Mouse (Mus musculus): ENCODE measurements around the gene Kantr.
"Not testable (repeated sequence)": the region's sequence is repeated elsewhere in the genome, so short reads cannot be mapped to it uniquely, and the experiment has no call there.

Gene Kantr

DNA sequence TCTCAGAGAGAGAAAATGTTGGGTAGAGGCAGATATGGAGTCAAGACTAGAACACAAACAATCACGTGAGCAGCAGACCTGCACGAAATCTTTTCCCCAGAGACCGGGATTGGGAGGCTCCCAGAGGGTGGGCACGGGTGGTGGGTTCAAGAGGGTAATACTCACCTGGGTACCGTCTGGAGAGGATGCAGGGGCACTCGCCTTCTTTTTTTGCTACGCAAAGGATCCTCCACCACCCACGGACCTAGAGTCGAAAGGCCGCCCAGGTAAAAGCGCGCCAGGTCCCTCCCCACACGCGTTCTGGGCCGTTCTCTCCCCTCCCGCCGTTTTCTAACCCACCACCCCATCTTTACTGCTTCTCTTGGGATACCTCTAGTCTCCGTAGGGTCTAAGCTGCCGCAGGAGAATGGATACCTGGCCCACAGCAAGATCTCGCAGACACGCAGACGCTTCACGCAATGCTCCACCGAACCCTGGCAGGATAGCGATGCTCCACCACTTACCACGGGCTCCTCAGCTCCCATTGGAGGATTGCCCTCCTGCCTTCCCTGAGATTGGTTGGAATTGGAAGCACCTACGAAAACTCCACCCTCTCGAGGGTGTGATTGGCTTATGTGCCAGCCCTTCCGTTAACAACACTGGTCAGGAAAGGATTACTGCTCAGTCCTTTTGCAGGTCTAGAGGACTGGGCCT lies at the start of gene Kantr:
Kantr (minus strand) TSS at position 500 of the 693 bp plus-strand sequence.
- peak; percentile 74 for DNase-seq

DNA sequence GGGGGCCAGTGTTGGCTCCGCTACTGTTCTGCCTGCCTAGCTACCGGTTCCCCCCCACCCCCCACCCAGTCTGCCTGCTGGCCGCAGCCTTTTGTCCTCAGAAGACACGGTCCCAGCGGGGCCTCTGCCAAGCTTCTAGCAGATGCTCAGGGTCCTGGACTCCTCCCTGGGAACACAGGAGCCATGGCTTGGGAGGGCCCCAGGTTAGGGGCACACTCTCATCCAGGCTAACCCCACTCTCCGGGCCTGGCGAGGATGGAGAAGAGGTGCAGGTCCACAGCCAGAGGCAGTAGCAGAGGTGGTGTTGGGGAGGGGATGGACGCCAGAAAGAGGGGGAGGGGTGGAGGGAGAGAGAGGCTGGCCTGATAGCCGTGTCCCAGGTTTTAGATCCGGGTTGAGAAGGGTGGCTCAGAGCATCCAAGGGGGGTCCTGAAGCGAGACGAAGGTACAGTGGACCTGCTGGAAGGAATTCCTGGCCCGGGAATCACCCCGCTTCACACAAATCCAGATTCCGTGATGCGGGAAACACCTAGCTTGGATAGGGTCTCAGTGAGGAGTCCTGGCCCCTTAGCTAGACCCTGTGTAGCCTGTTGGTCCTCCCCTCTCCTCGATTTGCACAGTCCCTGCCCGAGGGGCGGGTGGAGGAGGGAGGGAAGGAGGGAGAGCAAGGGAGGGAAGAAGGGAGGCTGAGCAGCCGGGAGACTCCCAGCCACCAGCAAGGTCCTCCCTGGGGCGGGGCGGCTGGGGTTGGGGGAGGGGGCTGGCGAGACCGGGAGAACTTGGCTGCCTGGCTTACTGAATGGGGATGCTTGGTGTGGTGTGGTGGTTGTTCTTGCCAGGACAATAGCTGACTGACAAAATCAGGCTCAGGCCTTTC lies 41.3 kb upstream of the Kantr start, which contains the start of gene Gpr173:
Gpr173 (minus strand) TSS at position 308 of the 877 bp plus-strand sequence.
- peak; percentile 58 for DNase-seq

DNA sequence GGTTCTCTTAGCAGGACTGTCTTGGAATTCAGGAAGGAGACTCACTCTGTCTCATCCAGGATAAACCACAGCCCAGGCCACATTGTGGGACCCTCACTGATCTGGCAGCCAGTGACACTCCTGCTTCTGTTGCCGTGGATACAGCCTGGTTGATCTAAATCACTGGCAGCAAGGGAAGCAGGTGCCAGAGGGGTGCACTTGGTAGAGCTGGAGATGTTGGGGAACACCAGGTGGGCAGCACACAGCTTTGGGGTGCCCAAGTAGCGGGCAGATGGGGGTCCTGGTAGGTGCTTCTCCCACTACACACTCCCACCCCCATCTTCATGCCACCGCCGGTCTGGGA lies 40.7 kb upstream of the Kantr start:
- peak; percentile 44 for DNase-seq

DNA sequence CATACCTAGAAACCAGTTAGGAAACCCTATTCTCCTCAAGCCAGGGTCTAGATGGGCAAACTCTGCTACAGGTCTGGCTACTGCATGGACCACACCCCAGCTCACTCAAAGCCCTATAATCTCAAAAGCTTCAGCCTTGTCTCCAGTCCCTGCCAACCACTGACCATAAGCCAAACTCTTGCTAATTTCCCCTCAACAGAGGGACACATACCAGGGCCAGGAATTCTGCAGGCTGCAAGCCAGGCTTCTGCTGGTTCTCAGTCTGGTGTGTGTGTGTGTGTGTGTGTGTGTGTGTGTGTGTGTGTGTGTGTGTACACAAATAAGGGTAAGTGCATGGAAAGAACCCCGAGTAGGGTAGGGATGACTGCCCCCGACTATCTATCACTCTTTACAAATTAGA lies 39.1 kb upstream of the Kantr start:
- peak; percentile 69 for DNase-seq

DNA sequence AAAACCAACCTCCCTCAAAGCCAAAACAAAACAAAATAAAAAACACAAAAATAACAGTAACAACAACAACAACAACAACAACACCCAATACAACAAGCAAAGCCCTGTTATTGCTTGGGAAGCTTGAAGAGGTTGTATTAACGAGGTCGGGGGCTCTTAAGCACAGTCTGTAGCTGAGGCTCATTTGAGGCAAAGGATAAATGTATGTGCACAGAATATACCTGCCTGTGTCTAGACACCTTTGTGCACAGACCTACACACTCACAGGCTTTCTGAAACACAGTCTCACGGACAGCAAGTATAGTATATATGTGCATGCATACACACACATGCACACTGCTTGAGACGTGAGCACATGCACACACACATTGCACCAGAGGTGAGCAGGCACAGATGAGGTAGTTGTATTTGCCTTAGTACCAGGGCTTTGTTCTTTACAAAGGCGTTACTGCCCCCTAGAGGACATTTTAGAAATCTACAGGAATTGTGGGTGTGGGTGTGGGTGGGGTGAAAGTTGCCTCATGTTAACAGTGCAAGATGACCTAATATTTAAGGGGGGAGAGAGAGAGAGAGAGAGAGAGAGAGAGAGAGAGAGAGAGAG lies 25.4 kb upstream of the Kantr start:
- DNase-seq = peak; percentile 30

DNA sequence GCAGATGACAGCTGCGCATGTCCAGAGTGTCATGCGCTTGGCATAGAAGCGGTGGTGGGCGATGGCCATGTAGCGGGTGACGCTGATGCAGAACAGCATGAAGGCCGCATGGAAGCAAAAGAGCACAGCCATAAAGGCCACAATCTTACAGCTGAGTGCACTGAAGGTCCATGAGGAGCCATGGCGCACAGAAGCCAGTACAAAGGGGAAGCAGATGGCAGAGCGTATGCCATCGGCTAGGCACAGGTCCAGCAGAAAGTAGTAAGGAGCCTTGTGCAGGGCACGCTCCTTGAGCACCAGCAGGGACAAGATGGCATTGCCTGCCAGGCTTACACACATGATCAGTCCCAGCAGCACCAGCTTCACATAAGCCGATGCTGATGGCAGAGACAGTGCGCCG lies 19.7 kb upstream of the Kantr start:
- DNase-seq = peak; percentile 59

DNA sequence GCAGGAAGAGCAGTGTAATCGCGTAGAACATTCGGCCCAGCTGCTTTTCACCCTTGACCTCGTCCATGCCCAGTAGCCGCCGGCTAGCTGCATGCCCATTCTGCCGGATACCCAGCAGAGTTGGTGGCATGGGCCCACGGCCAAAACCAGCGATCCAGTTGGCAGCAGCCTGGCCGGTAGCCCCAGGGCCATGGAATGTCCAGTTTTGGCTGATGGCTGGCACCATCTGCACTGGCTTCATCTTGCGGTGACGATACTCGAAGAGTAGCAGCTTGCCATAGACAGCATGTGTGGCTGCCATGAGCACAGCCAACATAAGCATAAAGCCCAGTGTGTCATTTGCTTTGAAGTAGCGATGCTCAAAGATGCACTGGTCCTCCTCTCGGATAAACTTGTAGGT lies 19.3 kb upstream of the Kantr start:
- DNase-seq = peak; percentile 45

DNA sequence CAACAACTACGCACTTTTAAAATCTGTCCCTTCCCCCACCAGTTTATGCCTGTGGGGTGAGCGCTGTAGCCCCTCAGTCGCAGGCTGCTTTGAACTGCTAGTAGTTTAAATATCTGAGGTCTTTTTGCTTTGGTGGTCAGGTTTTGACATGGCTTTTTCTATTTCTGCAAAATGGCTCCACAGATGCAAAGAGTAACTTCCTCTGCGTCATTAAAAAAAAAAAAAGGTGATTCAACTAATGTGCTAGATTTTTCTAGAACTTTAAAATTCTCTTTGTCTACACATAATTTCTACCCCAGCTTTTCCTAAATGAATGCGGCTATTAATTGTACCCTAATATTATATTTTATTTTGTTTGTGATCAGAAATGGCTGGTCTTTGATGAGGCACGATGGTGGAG lies 15.6 kb upstream of the Kantr start:
- no peak for DNase-seq

DNA sequence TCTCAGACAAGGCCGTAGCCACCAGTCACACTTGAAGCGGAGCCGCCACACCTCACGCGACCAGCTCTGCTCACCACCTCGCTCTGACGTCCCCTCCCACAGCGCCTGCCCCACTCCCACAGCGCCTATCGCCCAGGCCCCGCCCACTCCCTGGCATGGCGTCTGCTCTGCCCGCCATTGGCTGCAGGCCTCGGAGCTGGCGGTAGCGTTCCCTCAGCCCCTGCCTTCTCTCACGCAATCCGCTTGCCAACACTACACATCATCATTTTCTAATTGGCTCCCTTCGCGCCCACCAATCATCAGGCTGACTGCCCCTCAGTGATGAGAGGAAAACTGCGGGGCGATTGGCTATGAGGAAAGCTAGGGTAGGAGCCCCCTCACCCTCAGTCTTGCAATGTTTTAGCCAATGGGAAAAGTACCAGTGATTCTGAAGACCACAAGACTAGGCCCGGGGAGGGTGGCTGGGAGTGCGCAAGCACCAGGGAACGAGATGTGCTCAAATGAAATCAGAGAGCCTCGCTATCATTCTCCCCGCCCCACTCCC lies 15.1 kb upstream of the Kantr start, which contains the start of gene Tspyl2:
Tspyl2 (minus strand) TSS at position 68 of the 544 bp plus-strand sequence.
- peak; percentile 90 for DNase-seq

DNA sequence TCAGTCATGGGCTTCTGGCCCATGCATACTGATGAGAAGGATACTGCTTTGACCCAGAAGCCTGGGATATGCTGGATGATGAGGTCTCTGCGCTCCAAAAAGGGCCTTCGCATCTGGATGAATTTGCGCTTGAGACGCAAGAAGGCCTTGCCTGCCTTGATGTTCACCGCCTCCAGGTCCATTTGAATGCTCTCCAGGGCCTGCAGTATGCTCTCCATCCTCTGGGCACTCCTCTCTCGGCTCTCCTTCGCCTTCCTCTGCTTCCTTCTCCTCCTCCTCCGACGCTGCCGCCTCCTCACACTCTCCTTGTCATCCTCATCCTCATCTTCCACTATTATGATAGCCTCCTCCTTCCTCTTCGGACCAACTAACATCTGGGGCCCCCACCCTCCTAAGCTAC lies 14.2 kb upstream of the Kantr start:
- no peak for DNase-seq

DNA sequence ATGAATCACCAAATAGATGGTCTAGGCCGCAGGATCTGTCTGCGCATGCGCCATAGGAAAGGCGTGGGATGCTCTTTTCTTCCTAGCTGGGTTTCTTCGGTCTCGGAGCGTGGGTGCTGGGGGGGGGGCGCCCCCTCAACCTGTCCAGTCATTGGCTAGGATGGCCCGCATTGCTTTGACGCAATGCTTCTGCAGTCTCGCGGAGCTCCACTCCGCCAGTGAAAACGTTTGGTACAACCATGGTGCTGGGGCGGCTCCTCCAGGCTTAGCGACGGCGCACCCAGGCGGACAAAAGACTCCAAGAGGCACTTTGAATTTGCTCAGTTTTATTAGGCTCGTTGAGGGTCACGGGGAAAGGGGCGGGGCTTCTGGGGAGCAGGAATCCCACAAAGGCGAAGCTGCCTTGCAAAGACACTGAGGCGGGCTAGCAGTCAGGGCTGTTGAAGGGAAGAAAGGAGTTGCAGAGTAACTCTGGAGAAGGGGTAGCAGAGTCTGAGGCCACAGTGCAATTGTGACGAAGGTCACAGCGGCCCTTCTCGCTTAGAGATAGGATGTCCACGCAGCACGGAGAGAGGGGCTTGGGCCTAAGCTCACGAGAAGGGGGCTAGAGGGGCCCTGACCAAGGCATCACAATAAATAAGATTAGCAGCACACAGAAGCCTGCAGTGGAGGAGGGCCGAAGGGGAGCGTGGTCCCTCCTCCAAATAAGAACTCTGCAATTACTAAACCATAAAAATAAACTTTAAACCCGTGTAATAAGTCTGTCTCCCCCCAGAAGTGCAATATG lies 9.4 kb upstream of the Kantr start:
- peak; percentile 82 for DNase-seq

DNA sequence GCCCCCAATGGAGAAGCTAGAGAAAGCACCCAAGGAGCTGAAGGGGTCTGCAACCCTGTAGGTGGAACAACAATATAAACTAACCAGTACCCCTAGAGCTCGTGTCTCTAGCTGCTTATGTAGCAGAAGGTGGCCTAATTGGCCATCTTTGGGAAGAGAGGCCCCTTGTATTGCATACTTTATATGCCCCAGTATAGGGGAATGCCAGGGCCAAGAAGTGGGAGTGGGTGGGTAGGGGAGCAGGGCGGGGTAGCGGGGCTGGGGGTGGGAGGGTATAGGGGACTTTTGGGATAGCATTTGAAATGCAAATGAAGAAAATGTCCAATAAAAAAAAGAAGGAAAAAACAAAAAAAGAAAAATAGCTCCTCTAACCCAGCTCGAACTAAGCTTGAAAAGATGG lies 8.8 kb upstream of the Kantr start:
- DNase-seq = not testable (repeated sequence)

DNA sequence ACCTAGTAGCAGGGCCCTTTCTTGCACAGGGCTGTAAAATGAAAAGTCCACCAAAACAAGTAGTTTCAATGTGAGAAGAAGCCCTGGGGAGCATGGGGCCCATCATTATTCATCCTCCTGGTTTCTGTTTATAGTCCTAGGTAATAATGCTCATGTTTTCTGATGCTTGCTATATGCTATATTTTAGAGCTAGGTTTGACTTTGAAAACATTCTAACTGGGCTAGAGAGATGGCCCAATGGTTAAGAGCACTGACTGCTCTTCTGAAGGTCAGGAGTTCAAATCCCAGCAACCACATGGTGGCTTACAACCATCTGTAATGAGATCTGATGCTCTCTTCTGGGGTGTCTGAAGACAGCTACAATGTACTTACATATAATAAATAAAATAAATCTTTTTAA lies 2.1 kb upstream of the Kantr start:
- not testable (repeated sequence) for DNase-seq

DNA sequence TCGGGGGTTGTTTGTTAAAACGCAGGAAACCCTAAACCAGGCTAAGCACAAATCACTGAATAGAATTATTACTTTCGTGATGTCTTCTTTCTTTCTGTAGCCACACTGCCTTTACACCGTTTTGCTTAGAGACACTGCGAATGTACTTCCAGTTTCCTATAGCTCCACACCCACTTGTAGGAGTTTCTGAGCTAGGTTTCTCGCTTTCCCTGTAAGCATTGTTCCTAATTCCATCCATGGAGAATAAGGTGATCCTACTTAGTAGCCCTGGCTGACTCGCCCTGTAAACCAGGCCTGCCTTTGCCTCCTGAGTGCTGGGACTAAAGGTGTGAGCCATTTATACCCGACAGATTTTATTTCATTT lies 376 bp upstream of the Kantr start:
- DNase-seq = no peak

DNA sequence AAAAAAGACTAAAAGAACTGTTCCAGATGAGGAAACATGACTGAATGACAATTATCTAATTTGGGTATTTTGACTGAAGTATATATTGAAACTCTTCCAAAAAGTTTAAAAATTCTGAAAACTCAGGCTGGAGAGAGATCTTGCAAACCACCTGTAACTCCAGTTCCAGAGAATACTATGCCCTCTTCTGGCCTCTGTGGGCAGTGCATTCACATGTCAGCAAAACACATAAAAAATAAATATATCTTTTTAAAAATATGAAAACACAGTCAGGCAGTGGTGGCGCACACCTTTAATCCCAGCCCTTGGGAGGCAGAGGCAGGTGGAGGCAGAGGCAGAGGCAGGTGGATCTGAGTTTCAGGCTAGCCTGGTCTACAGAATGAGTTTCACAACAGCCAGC lies 3.7 kb downstream of the Kantr start:
- DNase-seq = no peak

DNA sequence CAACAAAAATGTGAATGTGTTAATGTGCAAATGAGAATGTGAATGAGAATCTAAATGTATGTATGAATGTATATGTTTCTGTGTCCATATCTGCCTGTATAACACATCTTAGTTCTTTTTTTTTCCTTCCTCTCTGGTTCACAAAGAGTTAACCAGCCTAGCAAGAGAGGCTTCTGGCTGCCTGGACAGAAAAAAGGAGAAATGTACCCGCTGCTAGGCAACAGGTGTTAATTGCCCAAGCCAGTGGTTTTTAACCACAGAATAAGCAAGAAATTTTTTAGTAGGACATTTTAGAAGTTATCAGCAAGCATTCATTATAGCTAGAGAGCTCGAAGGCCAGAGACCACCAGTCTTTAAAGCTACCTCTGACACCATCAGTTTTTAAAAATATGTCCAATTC lies 4.5 kb downstream of the Kantr start:
- no peak for DNase-seq

DNA sequence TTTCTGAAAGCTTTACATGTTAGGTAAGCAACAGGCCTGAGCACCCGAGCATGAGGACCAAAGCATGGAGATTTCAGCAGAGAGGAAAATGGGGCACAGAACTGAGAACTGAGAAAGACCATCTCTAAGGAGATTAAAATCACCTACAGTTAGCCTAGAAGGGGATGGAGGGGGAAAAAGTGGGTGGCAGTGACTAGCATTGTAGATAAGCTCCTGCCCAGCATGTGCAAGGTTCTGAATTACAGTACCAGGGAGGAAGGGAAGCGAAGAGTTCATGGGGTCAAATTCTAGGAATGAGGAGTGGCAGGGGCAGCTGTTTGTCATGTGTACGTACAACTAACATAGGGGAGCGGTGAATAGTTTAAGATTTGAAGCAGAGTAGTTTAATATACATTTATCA lies 6.8 kb downstream of the Kantr start:
- DNase-seq = no peak

DNA sequence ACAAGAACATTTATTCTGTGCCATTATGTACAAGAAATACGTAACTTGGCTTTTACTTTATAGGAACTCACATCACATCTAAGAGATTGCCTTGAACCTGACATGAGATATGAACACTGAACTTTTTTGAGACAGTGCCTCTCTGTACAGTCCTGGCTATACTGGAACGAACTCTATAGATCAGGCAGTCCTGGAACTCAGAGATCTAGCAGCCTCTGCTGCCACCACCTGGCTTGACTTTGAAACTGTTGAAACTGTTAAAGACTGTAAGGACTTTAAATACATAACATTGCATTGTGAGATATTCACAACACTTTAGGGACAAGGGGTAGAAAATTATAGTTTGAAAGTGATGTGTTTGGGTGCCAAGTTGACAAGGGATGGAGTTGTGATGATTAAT lies 19.4 kb downstream of the Kantr start:
- DNase-seq = peak; percentile 16

DNA sequence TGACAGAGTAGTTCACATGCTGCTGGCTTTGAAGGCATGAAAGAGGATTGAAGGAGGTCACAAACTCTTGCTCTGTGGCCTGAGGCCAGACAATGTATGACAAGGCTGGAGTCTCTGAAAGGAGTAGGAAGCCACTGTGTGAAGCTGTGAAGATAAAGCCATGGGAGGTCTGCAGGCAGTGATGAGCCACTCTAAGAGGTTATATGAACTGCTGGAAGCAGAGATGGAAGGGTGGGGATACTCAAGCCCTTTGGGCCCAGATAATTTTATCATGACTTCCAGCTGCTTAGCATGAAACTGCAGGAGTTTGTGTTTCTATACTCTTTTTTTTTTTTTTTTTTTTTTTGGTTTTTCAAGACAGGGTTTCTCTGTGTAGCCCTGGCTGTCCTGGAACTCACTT lies 19.9 kb downstream of the Kantr start:
- DNase-seq = no peak

DNA sequence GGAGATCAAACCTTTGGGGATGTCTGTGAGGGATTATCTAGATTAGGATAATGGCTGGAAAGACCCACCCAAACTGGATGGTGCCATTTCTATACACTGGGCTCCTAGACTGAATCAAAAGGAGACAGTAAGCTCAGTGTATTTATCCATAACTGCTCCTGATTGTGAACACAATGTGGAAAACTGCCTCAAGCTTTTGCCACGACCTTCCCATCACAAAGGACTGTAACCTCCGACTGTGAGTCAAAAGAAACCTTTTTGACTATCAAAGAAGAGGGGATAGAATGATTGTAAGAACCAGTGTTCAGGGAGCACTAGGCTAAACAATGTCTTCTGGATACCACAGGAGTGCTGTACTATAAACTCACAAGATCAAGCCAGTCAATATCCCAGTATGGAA lies 21.1 kb downstream of the Kantr start:
- no peak for DNase-seq

DNA sequence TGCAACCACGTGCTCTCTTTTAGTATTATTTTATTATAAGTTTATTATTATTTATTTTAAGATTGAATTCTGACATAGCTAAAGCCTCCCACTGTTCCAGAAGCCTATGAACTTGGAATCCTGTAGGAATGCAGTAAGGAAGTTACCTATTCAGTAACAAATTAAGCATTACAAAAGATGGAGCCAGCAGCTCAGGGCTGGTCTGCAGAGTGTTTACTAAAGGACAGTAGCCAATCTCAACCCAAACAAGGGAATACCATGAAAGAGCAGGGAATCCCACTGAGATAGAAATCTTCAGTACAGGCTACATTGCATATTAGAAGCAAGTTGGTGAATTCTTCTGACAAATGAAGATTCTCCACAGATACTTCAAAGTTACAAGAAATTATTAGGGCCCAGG lies 40.3 kb downstream of the Kantr start:
- not testable (repeated sequence) for DNase-seq

DNA sequence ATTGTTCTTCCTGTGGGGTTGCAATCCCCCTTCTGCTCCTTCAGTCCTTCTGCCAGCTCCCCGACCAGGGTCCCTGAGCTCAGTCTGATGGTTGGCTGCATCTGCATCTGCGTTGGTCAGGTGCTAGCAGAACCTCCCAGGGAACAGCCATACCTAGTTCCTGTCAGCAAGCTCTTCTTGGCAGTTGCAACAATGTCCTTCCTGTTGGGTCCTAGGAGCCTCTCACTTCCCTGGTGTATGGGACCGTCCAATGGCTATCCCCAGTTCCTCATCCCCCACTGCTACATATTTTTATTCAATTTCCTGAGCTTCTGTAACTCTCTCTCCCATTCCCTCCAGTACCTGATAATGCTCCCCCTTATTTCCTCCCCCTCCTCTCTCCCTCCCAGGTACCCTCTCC lies 42.5 kb downstream of the Kantr start:
- no peak for DNase-seq

DNA sequence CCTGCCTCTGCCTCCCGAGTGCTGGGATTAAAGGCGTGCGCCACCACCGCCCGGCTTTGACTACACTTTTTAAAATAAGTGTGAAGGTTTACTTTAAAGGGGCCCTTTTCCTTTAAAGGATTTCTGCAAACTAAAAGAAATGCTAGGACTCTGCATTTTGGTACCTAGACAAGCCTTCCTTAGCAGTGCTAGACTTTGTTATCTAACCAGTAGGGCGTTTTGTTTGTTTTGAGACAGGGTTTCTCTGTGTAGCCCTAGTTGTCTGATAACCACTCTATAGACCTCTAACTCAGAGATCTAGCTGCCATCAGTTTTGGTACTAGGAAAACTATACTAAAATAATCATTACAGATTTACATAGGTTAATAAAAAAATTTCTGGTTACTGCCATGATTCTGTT lies 47.9 kb downstream of the Kantr start:
- no peak for DNase-seq

Measured in cerebellum, adult 8-10 months (tissue).